Mouse (Mus musculus) hindbrain, embryonic 10.5 days (tissue): ENCODE measurements around the gene Ovca2. TPM values are rescaled to one million over a fixed set of nuclear protein-coding genes. Genes with fewer than 3 reads are reported as not detected.

ENCODE experiments used
- DNase-seq: peaks from one replicate; pipeline ENCODE4 v3.0.0-alpha.2; 2017; ENCODE audit warnings: low spot score
- H3K27ac ChIP-seq: fragments of 300-500 bp; sonication (generic); 2 replicates; pipeline ENCODE4 v1.5.1; 2016; ENCODE audit warnings: mild to moderate bottlenecking, moderate library complexity
- H3K27me3 ChIP-seq: fragments of 300-500 bp; sonication (generic); 2 replicates; pipeline ENCODE4 v1.6.1; 2016; ENCODE audit warnings: mild to moderate bottlenecking; ENCODE audit not compliant: poor library complexity, insufficient read depth, severe bottlenecking
- H3K36me3 ChIP-seq: fragments of 300-500 bp; sonication (generic); 2 replicates; pipeline ENCODE4 v1.6.1; 2016; ENCODE audit warnings: mild to moderate bottlenecking, moderate library complexity
- H3K4me1 ChIP-seq: fragments of 300-500 bp; sonication (generic); replicated peaks from 2 replicates; pipeline ENCODE4 v1.6.1; 2016; ENCODE audit warnings: mild to moderate bottlenecking
- H3K4me3 ChIP-seq: fragments of 300-500 bp; sonication (generic); 2 replicates; pipeline ENCODE4 v1.5.1; 2016; ENCODE audit warnings: mild to moderate bottlenecking, moderate library complexity
- H3K9me3 ChIP-seq: fragments of 300-500 bp; sonication (generic); 2 replicates; pipeline ENCODE4 v1.6.1; 2016; ENCODE audit warnings: mild to moderate bottlenecking, moderate library complexity
- WGBS: fragments of 180-500 bp; shearing (Covaris S2); methylation state at CpG from one replicate; pipeline ENCODE4 v1.1.7; 2016; 5-methylcytosine and 5-hydroxymethylcytosine counted together
- polyA plus RNA-seq: library from polyadenylated mRNA; unstranded; fragments of >200 nt; fragmentation: Nextera tagmentation; extraction: Ambion mirVana; gene quantifications from 2 replicates; pipeline ENCODE4 v1.2.1, GENCODE M21; 2016

Gene Ovca2
- 27.6 and 33.1 TPM in 2 replicates for polyA plus RNA-seq

DNA sequence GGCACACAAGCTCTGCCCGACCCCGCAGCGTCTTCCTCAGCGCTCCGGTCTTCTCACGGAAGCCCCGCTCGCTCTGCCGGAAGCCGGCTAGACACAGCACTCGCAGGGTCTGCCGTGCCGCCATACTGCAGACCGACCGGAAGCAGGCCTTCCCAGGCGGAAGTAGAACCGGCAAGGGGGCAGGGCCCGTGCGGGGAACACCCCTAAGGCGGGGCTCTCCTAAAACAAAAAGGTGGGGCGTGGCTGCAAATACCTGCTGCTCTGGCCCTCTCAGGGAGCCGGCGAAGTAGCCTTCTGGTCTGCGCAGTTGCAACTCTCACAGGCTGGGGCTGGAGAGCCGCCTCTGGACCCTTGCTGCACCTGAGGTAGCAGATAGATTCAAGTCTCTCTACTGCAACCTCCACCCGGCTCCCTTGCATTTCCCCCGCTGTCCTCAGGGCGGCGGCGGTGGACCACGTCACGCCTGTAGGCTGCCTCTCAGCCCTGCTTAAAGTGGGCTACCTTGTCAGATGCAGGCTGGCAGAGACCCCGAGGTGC is at the start of gene Ovca2:
Gene Ovca2, minus strand, starts transcription at position 164 of the 537 bp plus-strand sequence.
- Histone ChIP-seq H3K9me3 (no peaks in the 10 kb centered on the region), H3K4me1 (peaks cover 33% of the 10 kb centered on the region), H3K36me3 (peaks cover 56% of the 10 kb centered on the region), H3K27me3 (peaks cover 16% of the 10 kb centered on the region; the same call in 1 of the 2 replicates), H3K27ac (peak within 1 kb of the TSS; percentile 92), H3K4me3 (peak within 1 kb of the TSS; percentile 86)
- DNase-seq: peak; percentile 95
- WGBS: under 1% methylated on average over 33 of the region's 33 CpGs

DNA sequence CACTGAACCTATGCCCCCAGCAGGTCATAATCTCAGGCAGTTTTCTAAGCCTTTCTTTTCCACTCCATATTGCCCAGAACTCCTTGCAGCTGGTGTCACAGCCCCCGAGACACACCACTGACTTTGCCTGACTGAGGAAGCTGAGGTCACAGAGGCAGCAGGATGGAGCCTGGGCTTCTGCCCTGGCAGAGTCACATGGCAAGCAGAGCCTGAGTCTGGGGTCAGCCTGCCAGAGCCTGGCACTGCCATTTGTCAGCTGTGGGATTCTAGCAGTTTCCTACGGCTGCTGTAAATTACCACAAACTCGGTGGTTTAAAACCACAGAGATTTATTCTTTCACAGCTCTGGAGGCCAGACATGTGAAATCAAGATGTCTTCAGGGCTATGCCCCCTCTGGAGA is 49.0 kb upstream of the Ovca2 start:
- Histone ChIP-seq H3K4me3 (no peak overlapping the region), H3K4me1 (peaks cover 12% of the 10 kb centered on the region), H3K27ac (no peak overlapping the region), H3K27me3 (peaks cover 10% of the 10 kb centered on the region; the same call in 1 of the 2 replicates), H3K36me3 (no peaks in the 10 kb centered on the region), H3K9me3 (no peaks in the 10 kb centered on the region)
- WGBS: 74% methylated on average over 3 of the region's 3 CpGs
- DNase-seq: no peak

DNA sequence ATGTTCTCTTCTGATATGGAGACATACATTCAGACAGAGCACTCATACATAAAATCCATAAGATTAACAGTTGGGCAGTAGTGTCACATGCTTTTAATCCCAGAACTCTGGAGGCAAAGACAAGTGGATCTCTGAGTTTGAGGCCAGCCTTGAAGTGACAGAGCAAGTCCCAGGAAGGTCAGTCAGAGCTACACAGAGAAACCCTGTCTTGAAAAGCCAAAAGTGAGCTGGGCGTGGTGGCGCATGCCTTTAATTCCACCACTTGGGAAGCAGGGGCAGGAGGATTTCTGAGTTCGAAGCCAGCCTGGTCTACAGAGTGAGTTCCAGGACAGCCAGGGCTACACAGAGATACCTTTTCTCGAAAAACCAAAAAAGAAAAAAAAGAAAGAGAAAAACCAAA is 46.2 kb upstream of the Ovca2 start:
- WGBS: 82% methylated on average over 4 of the region's 4 CpGs
- Histone ChIP-seq H3K9me3 (no peaks in the 10 kb centered on the region), H3K4me1 (peaks cover 14% of the 10 kb centered on the region; the same call in 1 of the 2 replicates), H3K4me3 (no peak overlapping the region), H3K27ac (no peak overlapping the region), H3K36me3 (no peaks in the 10 kb centered on the region), H3K27me3 (0 out of 2 replicates have a peak, but pooled peaks cover 6% of the 10 kb centered on the region)
- no peak for DNase-seq

DNA sequence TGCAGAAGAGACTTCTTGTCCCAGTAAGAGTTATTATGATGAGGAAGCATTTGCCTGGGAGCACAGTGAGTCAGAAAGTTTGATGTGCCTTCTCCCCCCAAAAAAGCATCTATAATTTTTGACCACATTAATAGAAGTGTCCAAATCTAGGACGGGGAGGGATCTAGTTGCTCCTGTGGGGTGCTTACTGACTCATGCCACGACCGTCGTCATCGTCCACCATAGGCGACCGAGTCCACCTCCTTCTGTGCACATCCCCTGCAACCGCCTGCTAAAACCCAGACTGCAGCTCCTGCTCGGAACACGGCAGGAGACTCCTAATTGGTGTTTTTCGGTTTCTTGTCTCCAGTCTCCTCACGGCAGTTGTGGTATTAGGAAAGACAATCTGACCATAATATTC is 45.4 kb upstream of the Ovca2 start:
- no peaks in the 10 kb centered on the region for H3K36me3 ChIP-seq
- H3K9me3 ChIP-seq: no peaks in the 10 kb centered on the region
- H3K4me1 ChIP-seq: peaks cover 14% of the 10 kb centered on the region; the same call in 1 of the 2 replicates
- no peak overlapping the region for H3K27ac ChIP-seq
- H3K4me3 ChIP-seq: no peak overlapping the region
- H3K27me3 ChIP-seq: 0 out of 2 replicates have a peak, but pooled peaks cover 6% of the 10 kb centered on the region
- no peak for DNase-seq
- 91% methylated on average over 12 of the region's 12 CpGs for WGBS

DNA sequence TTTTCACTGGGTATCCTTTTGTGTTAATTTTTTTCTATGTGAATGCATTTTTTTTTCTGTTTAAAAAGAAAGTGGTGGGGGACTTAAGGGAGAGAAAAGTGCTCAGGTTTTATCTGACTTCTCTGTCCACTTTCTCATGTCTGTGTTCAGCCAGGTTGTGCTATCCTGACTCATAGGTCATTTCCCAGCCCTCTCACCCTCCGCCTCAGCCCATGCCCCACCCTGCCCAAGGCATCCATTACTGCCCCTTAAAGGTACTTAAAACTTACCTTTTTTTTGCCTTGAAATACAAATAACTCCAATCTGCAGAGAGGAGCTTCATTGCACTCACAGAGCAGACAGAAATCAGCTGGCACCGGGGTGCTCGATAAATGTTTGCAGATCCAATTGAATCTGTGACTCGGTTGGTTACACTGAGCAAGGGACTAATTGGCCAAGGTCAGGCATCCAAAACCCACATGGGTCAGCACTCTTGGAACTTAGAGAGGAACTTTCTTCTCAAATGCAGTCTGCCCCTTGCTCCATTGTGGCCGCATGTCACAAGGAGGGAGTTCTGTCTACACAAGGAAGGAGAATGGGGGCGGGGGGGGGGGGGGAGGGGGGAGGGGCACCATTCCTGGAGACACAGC is 42.0 kb upstream of the Ovca2 start:
- Histone ChIP-seq H3K4me1 (peaks cover 22% of the 10 kb centered on the region), H3K27me3 (peaks cover 13% of the 10 kb centered on the region), H3K27ac (no peak overlapping the region), H3K36me3 (no peaks in the 10 kb centered on the region), H3K9me3 (no peaks in the 10 kb centered on the region), H3K4me3 (no peak overlapping the region)
- no peak for DNase-seq
- 38% methylated on average over 6 of the region's 6 CpGs for WGBS

DNA sequence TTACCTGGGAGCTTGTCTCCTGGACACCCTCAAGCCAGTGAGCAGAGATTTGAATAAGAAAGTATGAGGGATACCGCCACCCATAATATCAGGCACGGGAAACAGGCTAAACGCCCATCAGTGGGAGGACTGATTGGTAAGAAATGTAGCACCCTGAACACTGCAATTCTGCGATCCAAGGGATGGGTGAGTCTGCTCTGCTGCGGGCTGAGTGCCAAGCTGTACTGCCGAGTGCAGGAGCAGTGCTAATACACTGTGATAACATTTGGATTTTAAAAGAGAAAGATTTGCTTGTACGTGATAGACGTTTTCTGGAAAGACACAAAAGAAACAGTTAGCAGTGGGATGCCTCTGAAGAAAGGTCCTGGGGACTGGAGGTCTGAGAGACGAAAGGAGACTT is 41.5 kb upstream of the Ovca2 start:
- no peak overlapping the region for H3K27ac ChIP-seq
- peaks cover 18% of the 10 kb centered on the region for H3K27me3 ChIP-seq
- WGBS: 43% methylated on average over 9 of the region's 9 CpGs
- no peak for DNase-seq
- no peak overlapping the region for H3K4me3 ChIP-seq
- H3K9me3 ChIP-seq: no peaks in the 10 kb centered on the region
- no peaks in the 10 kb centered on the region for H3K36me3 ChIP-seq
- peaks cover 25% of the 10 kb centered on the region for H3K4me1 ChIP-seq

DNA sequence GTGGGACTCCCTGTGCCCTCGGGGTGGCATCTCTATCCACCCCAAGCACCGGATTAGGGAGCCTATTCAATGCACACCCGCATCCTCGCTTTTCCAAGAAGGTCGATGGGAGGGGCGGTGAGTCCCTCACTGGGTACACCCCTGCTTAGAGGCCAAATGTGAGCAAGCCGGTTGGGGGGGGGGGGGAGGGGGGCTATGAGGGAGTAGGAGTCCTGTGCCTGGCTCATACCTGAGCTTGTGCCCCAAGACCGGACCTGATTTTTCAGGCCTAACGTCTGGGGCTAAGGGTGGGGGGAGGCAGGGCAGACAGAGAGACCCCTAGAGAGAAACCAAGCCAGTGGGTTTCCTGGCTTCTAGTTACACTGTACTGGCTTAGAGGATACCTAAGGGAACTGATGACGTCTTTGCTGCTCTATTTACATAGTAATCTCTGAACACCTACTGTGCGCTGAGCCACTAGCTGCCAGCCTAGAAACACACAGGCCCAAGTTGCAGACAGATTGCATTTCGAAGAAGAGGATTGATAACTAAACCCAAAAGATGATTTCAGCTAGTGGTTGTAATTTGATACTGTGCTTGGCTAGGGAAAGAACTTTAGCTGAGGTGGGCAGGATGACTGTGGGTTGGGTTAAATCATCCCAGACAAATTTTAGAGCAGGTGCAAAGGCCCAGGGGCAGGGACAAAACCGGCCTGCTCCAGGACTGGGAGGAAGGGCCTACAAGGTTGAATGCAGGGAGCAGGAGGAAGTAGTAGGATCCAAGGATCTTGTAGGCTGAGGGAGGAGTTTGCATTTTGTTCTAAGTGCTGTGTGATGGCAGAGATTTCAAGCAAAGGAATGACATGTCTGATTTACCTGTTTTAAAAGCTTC is 35.7 kb upstream of the Ovca2 start:
- no peaks in the 10 kb centered on the region for H3K9me3 ChIP-seq
- no peak for DNase-seq
- peaks cover 47% of the 10 kb centered on the region for H3K27me3 ChIP-seq
- peak overlapping the region; percentile 81 for H3K27ac ChIP-seq
- WGBS: 16% methylated on average over 13 of the region's 13 CpGs
- peaks cover 59% of the 10 kb centered on the region for H3K4me1 ChIP-seq
- peak overlapping the region; percentile 52 for H3K4me3 ChIP-seq
- H3K36me3 ChIP-seq: no peaks in the 10 kb centered on the region

DNA sequence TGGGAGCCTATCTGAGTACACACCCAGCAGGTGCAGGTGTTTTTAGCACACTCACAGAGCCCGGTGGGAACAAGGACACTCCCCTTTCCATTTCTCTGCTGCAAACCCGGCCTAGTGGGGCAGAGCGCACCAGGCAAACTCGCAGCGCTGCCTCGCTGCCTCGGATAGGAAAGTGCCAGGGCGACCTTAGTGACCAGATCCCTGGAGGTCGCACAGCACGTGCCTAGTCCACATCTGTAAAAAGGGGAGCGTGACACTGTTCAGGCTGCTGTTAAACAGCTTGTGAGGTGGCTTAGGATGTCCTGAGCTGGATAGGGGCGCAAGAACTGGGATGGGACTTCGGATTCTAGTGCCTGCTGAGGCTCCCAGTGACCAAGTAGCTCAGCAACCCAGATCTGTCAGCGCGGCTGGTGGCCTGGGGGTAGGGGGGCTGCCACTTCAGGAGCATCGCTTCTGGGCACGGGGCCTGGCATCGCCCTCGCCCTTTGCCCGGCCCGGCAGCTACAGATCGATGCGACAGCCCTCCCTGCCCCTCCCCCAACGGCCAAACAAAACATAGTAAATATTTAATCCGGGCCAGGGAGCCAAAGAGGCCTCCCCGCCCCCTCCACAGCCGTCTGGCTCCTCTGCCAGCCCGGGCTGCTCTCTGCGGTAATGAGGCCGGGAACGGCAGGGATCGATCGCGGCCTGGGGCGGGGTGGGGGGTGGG is 34.9 kb upstream of the Ovca2 start:
- Histone ChIP-seq H3K4me3 (peak overlapping the region; percentile 52), H3K4me1 (peaks cover 66% of the 10 kb centered on the region), H3K36me3 (no peaks in the 10 kb centered on the region), H3K27ac (peak overlapping the region; percentile 81), H3K9me3 (no peaks in the 10 kb centered on the region), H3K27me3 (peaks cover 47% of the 10 kb centered on the region)
- 1% methylated on average over 35 of the region's 35 CpGs for WGBS
- peak; percentile 63 for DNase-seq

DNA sequence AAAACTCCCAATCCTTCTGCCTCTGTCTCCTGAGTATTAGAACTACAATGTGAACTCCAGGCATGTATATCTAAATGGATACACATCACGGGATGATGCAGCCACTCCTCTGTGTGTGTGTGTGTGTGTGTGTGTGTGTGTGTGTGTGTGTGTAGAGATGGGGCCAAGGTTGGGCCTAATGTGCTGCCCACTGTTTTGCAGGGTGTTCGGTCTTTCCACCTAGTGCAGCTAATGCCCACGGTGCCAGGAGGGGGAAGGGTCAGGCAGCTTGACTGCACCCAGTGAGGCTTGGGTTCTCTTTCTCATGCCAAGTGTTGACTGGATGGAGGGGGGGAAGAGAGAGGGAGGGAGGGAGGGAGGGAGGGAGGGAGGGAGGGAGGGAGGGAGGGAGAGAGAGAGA is 34.2 kb upstream of the Ovca2 start:
- no peaks in the 10 kb centered on the region for H3K9me3 ChIP-seq
- no peak for DNase-seq
- peaks cover 72% of the 10 kb centered on the region for H3K4me1 ChIP-seq
- no peak overlapping the region; the same call in 1 of the 2 replicates for H3K27ac ChIP-seq
- no peak overlapping the region for H3K4me3 ChIP-seq
- H3K36me3 ChIP-seq: no peaks in the 10 kb centered on the region
- WGBS: 43% methylated on average over 3 of the region's 3 CpGs
- peaks cover 47% of the 10 kb centered on the region for H3K27me3 ChIP-seq

DNA sequence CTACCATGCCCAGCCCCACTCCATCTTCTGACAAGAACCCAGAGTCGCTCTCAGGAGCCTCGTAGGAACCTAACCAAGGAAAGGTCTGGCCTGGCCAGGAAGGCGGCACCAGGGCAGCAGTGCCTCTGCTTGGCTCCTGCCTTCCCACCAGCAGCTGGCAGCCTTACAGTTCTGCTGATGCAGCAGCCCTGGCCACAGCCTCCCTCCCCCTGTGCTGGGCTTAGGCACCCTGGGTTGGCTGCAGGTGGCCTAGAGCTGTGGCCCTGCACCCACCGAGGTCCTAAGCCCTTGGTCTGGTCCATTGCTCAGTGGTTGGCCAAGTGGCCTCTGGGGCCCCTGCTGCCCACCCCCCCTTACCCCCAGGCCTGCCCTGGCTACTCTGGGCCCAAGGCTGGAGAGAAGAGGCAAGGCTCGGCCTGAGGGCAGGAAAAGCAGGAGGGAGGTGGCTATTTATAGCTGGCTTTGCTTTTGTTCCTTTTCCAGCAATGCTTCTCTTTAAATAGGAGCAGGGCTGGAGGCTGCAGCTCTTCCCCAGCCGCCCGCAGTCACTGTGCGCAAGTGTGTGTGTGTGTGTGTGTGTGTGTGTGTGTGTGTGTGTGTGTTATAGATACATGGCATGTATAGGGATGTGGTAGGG is 33.5 kb upstream of the Ovca2 start:
- Histone ChIP-seq H3K4me3 (no peak overlapping the region), H3K9me3 (no peaks in the 10 kb centered on the region), H3K36me3 (no peaks in the 10 kb centered on the region), H3K27me3 (peaks cover 47% of the 10 kb centered on the region), H3K4me1 (peaks cover 72% of the 10 kb centered on the region), H3K27ac (peak overlapping the region; percentile 73)
- DNase-seq: no peak
- WGBS: 49% methylated on average over 8 of the region's 8 CpGs

DNA sequence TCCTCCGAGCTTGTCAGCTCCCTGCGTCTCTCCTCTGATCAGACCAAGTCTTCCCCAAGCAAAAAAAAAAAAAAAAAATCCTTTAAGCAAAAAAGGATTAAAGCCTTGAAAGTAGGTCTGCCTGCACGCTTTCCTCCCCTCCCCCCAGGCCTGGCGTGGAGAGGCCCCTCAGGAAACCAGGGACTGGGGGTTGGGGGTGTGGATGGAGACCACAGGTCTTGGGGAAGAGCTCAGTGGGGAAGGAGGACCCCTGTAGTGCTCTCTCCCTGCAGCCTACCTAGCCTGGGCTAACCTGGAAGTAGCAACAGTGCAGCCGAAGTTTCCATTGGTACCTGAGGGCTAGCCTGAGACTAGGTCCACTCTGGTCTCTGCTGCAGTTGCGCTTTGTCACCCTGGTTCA is 32.1 kb upstream of the Ovca2 start:
- Histone ChIP-seq H3K36me3 (no peaks in the 10 kb centered on the region), H3K4me3 (no peak overlapping the region), H3K4me1 (peaks cover 65% of the 10 kb centered on the region), H3K27me3 (peaks cover 47% of the 10 kb centered on the region), H3K27ac (peak overlapping the region; percentile 26; the same call in 1 of the 2 replicates), H3K9me3 (no peaks in the 10 kb centered on the region)
- 47% methylated on average over 6 of the region's 6 CpGs for WGBS
- no peak for DNase-seq

DNA sequence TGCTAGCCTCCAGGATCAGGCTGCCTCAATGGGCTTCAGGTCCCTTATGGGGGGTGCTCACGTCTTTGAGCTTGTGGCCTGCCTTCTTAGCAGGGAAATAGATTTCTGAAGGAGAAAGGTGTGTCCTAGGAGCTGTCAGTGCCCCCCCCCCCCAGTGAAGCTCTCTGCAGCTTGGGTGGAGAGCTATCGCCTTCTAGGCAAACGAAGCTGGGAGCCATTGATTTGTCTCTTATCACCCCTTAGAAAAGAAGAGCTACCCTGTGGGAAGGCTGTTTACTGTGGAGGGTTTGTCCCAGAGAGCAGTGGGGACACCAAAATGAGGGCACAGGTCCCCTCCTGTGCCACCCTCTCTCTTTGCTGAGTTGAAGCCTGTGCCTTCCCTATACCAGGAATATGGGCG is 31.5 kb upstream of the Ovca2 start:
- WGBS: 59% methylated on average over 4 of the region's 4 CpGs
- Histone ChIP-seq H3K36me3 (no peaks in the 10 kb centered on the region), H3K4me1 (peaks cover 60% of the 10 kb centered on the region), H3K27ac (peak overlapping the region; percentile 50), H3K27me3 (peaks cover 41% of the 10 kb centered on the region), H3K9me3 (no peaks in the 10 kb centered on the region), H3K4me3 (no peak overlapping the region)
- DNase-seq: no peak
